Mouse (Mus musculus) heart, embryonic 14.5 days (tissue): Measurements from ENCODE around the gene Arpp21. TPM values are rescaled to one million over a fixed set of nuclear protein-coding genes. Genes with fewer than 3 reads are reported as not detected.

ENCODE experiments used
- ATAC-seq: fragments of 200-750 bp; cut with Nextera tagmentation; 2 replicates; pipeline ENCODE4 v1.8.0; 2017; ENCODE audit warnings: low read depth, moderate TSS enrichment; ENCODE audit not compliant: insufficient number of reproducible peaks, insufficient read depth, low FRiP score
- H3K27ac ChIP-seq, 2 experiments: fragments of 200-500 bp in 1 of 2; fragments of 300-500 bp in 1 of 2; sonication (generic) in 1 of 2; replicated peaks in 1 of 2; 2 replicates each; pipeline ENCODE4 v1.5.1; 2012 to 2014; ENCODE audit warnings: low read depth in 2 of 2, low read length in 2 of 2, control low read depth in 1 of 2, mild to moderate bottlenecking in 1 of 2, mixed read lengths in 1 of 2; ENCODE audit not compliant: control insufficient read depth in 1 of 2, insufficient read depth in 1 of 2
- H3K27me3 ChIP-seq: fragments of 300-500 bp; sonication (generic); 2 replicates; pipeline ENCODE4 v1.6.1; 2014; ENCODE audit warnings: mild to moderate bottlenecking, low read length, control low read depth; ENCODE audit not compliant: control insufficient read depth, insufficient read depth
- H3K36me3 ChIP-seq: fragments of 300-500 bp; sonication (generic); 2 replicates; pipeline ENCODE4 v1.6.1; 2014; ENCODE audit warnings: mild to moderate bottlenecking, control low read depth, low read length, mixed read lengths; ENCODE audit not compliant: control insufficient read depth, insufficient read depth
- H3K4me1 ChIP-seq, 2 experiments: fragments of 200-500 bp in 1 of 2; fragments of 300-500 bp in 1 of 2; sonication (generic) in 1 of 2; 2 replicates each; pipeline ENCODE4 v1.6.1; 2012 to 2014; ENCODE audit warnings: low read length in 2 of 2, control low read depth in 1 of 2, mixed read lengths in 1 of 2; ENCODE audit not compliant: control insufficient read depth in 2 of 2, insufficient read depth in 2 of 2
- H3K4me2 ChIP-seq: fragments of 300-500 bp; sonication (generic); 2 replicates; pipeline ENCODE4 v1.6.1; 2014; ENCODE audit warnings: mild to moderate bottlenecking, low read length
- H3K4me3 ChIP-seq, 2 experiments: fragments of 200-500 bp in 1 of 2; fragments of 300-500 bp in 1 of 2; sonication (generic) in 1 of 2; 2 replicates each; pipeline ENCODE4 v1.5.1; 2012 to 2014; ENCODE audit warnings: low read length in 2 of 2, mild to moderate bottlenecking in 2 of 2, control low read depth in 1 of 2, low read depth in 1 of 2, moderate library complexity in 1 of 2; ENCODE audit not compliant: control insufficient read depth in 1 of 2, insufficient read depth in 1 of 2
- H3K9ac ChIP-seq: fragments of 300-500 bp; sonication (generic); 2 replicates; pipeline ENCODE4 v1.6.1; 2014; ENCODE audit warnings: mild to moderate bottlenecking, low read length
- H3K9me3 ChIP-seq: fragments of 300-500 bp; sonication (generic); 2 replicates; pipeline ENCODE4 v1.6.1; 2016; ENCODE audit warnings: low read length, control low read depth; ENCODE audit not compliant: control insufficient read depth
- WGBS: fragments of 180-500 bp; shearing (Covaris S2); extraction: QIAGEN DNeasy Blood & Tissue Kit; methylation state at CpG from one replicate; pipeline ENCODE4 v1.1.7; 2014; 5-methylcytosine and 5-hydroxymethylcytosine counted together
- polyA plus RNA-seq: library from polyadenylated mRNA; unstranded; fragments of >200 nt; fragmentation: Nextera tagmentation; extraction: Ambion mirVana; gene quantifications from 2 replicates; pipeline ENCODE4 v1.2.1, GENCODE M21; 2014

The Arpp21 gene
- polyA plus RNA-seq, 1 experiment from 2014 or later = 4.7 TPM

- Histone ChIP-seq H3K27me3 (no peaks in the 10 kb centered on the region), H3K9me3 (no peaks in the 10 kb centered on the region)
- no peak for ATAC-seq
Measured at GRCm38 (mm10) chr9:112255971-112256370, 20.2 kb upstream of the Arpp21 start.

DNA sequence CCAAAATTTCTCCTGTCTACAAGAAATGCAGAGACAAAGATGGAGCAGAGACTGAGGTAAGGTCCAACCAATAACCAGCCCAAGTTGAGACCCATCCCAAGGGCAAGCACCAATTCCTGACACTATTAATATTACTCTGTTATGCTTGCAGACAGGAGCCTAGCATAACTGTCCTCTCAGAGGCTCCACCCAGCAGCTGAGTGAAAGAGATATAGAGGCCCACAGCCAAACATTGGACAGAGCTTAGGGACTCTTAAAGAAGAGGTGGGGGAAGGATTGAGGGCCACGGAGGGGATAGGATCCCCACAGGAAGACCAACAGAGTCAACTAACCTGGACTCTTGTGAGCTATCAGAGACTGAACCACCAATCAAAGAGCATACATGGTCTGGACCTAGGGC is 18.0 kb upstream of the Arpp21 start:
- WGBS = 65% methylated on average over 1 of the region's 1 CpGs
- H3K27me3 ChIP-seq = no peaks in the 10 kb centered on the region
- H3K4me2 ChIP-seq = no peak overlapping the region
- H3K27ac ChIP-seq = no peak overlapping the region
- H3K36me3 ChIP-seq = no peaks in the 10 kb centered on the region
- H3K9ac ChIP-seq = no peak overlapping the region
- ATAC-seq = no peak
- H3K9me3 ChIP-seq = no peaks in the 10 kb centered on the region
- no peak overlapping the region for H3K4me3 ChIP-seq
- no peaks in the 10 kb centered on the region; a peak in 1 of 4 replicates for H3K4me1 ChIP-seq

More at GRCm38 (mm10) chr9:112255971-112256370, 20.2 kb upstream of the Arpp21 start:
- 64% methylated on average over 2 of the region's 2 CpGs for WGBS
- H3K9ac ChIP-seq = no peak overlapping the region
- no peaks in the 10 kb centered on the region for H3K36me3 ChIP-seq
- no peak overlapping the region for H3K4me2 ChIP-seq
- no peak overlapping the region for H3K27ac ChIP-seq
- H3K4me1 ChIP-seq = no peaks in the 10 kb centered on the region
- H3K4me3 ChIP-seq = no peak overlapping the region

DNA sequence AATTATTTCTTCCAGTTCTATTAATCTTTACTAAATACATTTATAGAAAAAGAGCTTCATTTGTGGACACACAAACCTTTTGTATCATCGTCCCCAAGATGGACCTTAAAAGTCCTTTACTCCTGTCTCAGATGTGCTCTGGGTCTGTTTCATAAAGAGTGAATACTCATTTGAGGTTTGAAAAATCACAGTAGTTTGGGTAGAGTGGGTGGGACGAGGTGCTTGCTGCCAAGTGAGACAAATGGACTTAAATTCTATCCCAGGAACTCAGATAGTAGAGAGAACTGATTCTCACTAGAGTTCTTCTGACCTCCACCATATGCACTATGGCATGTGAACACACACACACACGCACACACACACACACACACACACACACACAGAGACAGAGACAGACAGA is 16.1 kb upstream of the Arpp21 start:
- Histone ChIP-seq H3K4me1 (no peaks in the 10 kb centered on the region; a peak in 1 of 4 replicates), H3K9me3 (no peaks in the 10 kb centered on the region), H3K4me3 (no peak overlapping the region), H3K27me3 (no peaks in the 10 kb centered on the region), H3K36me3 (no peaks in the 10 kb centered on the region), H3K9ac (no peak overlapping the region), H3K27ac (no peak overlapping the region), H3K4me2 (no peak overlapping the region)
- no peak for ATAC-seq
- 74% methylated on average over 3 of the region's 3 CpGs for WGBS

- WGBS = 89% methylated on average over 5 of the region's 5 CpGs
- no peak for ATAC-seq
- H3K4me2 ChIP-seq = no peak overlapping the region
Measured at GRCm38 (mm10) chr9:112251339-112251738, 15.6 kb upstream of the Arpp21 start.

GRCm38 (mm10) chr9:112249753-112250152 is 14.0 kb upstream of the Arpp21 start:
- Histone ChIP-seq H3K27me3 (no peaks in the 10 kb centered on the region), H3K9me3 (no peaks in the 10 kb centered on the region), H3K4me1 (no peaks in the 10 kb centered on the region; a peak in 1 of 4 replicates), H3K4me3 (no peak overlapping the region), H3K4me2 (no peak overlapping the region), H3K27ac (no peak overlapping the region), H3K36me3 (no peaks in the 10 kb centered on the region), H3K9ac (no peak overlapping the region)
- WGBS = 45% methylated on average over 4 of the region's 4 CpGs
- no peak for ATAC-seq

More at GRCm38 (mm10) chr9:112251339-112251738, 15.6 kb upstream of the Arpp21 start:
- H3K9ac ChIP-seq = no peak overlapping the region
- H3K9me3 ChIP-seq = no peaks in the 10 kb centered on the region
- H3K36me3 ChIP-seq = no peaks in the 10 kb centered on the region
- H3K4me1 ChIP-seq = no peaks in the 10 kb centered on the region; a peak in 1 of 4 replicates
- H3K27me3 ChIP-seq = no peaks in the 10 kb centered on the region
- no peak overlapping the region for H3K4me3 ChIP-seq
- H3K27ac ChIP-seq = no peak overlapping the region

DNA sequence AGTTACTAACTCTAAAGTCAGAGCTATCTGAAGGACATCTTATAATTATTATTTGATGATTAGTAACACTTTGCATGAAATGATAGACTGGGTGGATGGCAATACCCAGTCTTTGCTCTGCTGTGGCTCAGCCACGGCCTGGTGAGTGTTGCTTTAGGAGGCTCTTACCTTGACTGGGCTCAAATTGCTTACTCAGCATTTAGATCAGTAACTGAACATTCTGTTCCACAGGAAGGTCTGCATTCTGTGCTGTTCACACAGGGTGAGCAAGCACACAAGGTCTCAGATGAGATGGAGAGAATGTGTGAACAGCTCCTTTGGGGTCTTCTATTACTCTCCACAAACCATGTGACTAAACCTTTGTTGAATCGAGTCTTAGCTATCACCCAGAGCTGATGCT is 11.4 kb upstream of the Arpp21 start:
- 64% methylated on average over 2 of the region's 2 CpGs for WGBS
- H3K4me1 ChIP-seq = no peaks in the 10 kb centered on the region; a peak in 1 of 4 replicates
- ATAC-seq = no peak
- no peaks in the 10 kb centered on the region for H3K27me3 ChIP-seq
- no peak overlapping the region for H3K4me3 ChIP-seq
- no peaks in the 10 kb centered on the region for H3K36me3 ChIP-seq
- no peak overlapping the region for H3K4me2 ChIP-seq
- no peak overlapping the region for H3K27ac ChIP-seq
- no peak overlapping the region for H3K9ac ChIP-seq
- H3K9me3 ChIP-seq = no peaks in the 10 kb centered on the region

- Histone ChIP-seq H3K27ac (no peak overlapping the region), H3K4me3 (no peak overlapping the region), H3K9me3 (no peaks in the 10 kb centered on the region), H3K36me3 (no peaks in the 10 kb centered on the region), H3K9ac (no peak overlapping the region), H3K4me2 (no peak overlapping the region), H3K4me1 (peaks cover 4 to 8% of the 10 kb centered on the region in 2 experiments; a peak in 1 of 4 replicates), H3K27me3 (peaks cover 33% of the 10 kb centered on the region)
- ATAC-seq = no peak
- WGBS = 80% methylated on average over 9 of the region's 9 CpGs
Measured at GRCm38 (mm10) chr9:112238168-112238567, 2.4 kb upstream of the Arpp21 start.

DNA sequence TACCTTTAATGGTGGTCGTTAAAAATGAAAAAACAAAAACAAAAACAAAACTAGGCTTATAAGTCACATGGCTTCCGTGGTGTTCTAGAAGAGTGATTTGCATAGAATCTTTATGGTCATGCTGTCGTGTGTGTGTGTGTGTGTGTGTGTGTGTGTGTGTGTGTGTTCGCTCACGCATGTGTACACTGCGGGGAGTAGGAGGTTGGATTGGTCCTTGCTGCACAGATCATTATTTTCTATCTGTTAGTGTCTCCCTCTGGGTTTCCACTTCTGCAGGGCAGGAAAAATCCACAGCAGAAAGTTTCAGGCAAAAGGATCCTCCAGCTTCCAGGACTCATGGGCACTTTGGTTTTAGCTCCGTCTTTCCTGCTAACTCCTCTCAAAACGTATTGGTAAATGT is 813 bp upstream of the Arpp21 start:
- H3K4me3 ChIP-seq = no peak overlapping the region
- H3K9me3 ChIP-seq = no peaks in the 10 kb centered on the region
- H3K36me3 ChIP-seq = no peaks in the 10 kb centered on the region
- no peak overlapping the region for H3K4me2 ChIP-seq
- H3K27me3 ChIP-seq = peaks cover 50% of the 10 kb centered on the region
- WGBS = 82% methylated on average over 8 of the region's 8 CpGs
- ATAC-seq = no peak
- H3K9ac ChIP-seq = no peak overlapping the region
- H3K27ac ChIP-seq = no peak overlapping the region
- peaks cover 4 to 8% of the 10 kb centered on the region in 2 experiments; a peak in 1 of 4 replicates for H3K4me1 ChIP-seq
